Mouse (Mus musculus) erythroblast, embryonic 14.5 days (primary cell): Measurements from ENCODE around the gene Itga7. TPM values are rescaled to one million over a fixed set of nuclear protein-coding genes. Genes with fewer than 3 reads are reported as not detected.

Experiments used
- H3K27me3 ChIP-seq: 2 replicates; pipeline ENCODE4 v1.6.1; 2012; ENCODE audit warnings: inconsistent platforms; ENCODE audit not compliant: control insufficient read depth
- H3K36me3 ChIP-seq: 2 replicates; pipeline ENCODE4 v1.6.1; 2012; ENCODE audit warnings: mild to moderate bottlenecking, inconsistent platforms; ENCODE audit not compliant: control insufficient read depth
- H3K4me1 ChIP-seq: 2 replicates; pipeline ENCODE4 v1.6.1; 2012; ENCODE audit warnings: inconsistent platforms; ENCODE audit not compliant: control insufficient read depth
- H3K4me3 ChIP-seq: replicated peaks from 2 replicates; pipeline ENCODE3; 2012; ENCODE audit warnings: moderate library complexity, mild to moderate bottlenecking, inconsistent platforms
- H3K9me3 ChIP-seq: 2 replicates; pipeline ENCODE4 v1.6.1; 2012; ENCODE audit warnings: low read length, inconsistent platforms, mixed read lengths; ENCODE audit not compliant: control insufficient read depth
- GATA1 ChIP-seq: IDR thresholded peaks from 2 replicates; pipeline ENCODE4 v1.6.1; 2012; ENCODE audit warnings: low read length, inconsistent platforms, mixed read lengths
- TAL1 ChIP-seq: IDR thresholded peaks from 3 replicates; pipeline ENCODE4 v1.6.1; 2012; ENCODE audit warnings: low read length, inconsistent platforms, mixed read lengths
- polyA plus RNA-seq: library from polyadenylated mRNA; stranded (reverse); fragments of >175 nt; gene quantifications from 2 replicates; pipeline ENCODE4 v1.2.3, GENCODE M21; 2012

Itga7 gene
- polyA plus RNA-seq, 1 experiment: not detected

DNA sequence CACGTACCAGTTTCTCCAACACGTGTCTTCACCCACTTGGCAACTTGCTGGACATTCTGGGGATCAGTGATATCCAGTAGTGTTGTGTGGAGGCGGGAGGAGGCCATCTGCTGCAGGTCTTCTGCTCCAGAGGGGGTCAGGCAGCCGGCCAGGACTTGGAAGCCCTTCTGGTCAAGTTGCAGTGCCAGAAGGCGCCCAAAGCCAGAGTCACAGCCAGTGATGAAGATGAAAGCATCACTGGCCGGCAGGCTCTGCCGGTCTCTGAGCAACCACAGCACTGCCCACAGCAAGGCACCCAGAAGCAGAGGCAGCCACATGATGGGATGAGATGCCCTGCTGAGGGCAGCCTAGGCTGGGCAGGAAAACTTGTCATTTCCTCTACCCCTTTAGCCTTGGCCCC lies 15.4 kb upstream of the Itga7 start:
- TF ChIP-seq GATA1: no peak
- no peak for TF ChIP-seq TAL1
- Histone ChIP-seq H3K36me3 (peaks cover 12% of the 10 kb centered on the region), H3K27me3 (no peaks in the 10 kb centered on the region), H3K9me3 (no peaks in the 10 kb centered on the region), H3K4me1 (peaks cover 17% of the 10 kb centered on the region), H3K4me3 (no peak overlapping the region)

DNA sequence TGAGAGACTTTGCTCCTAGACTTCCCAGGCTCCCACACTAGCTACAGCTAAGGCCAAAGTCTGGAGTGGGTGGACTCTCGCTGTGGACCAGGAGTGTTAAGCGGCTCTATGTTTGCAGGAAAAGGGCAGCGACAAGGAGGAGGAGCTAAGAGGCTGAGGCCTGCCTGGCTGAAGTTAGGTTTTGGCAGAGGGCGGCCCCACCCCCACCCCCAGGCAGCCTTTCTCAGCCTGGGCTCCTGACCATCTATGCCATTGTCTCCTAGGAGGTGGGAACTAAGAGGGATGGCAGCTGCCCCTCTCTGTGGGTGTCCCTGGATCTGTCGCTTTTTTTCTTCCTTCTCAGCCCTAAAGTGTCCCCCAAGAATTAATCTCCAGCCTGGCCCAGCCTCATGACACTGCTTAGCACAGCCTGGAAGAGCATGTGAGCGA lies 14.4 kb upstream of the Itga7 start:
- Histone ChIP-seq H3K36me3 (peaks cover 12% of the 10 kb centered on the region), H3K4me3 (no peak overlapping the region), H3K4me1 (peaks cover 27% of the 10 kb centered on the region), H3K9me3 (no peaks in the 10 kb centered on the region), H3K27me3 (peaks cover 2% of the 10 kb centered on the region; the same call in 1 of the 2 replicates)
- no peak for TF ChIP-seq TAL1

DNA sequence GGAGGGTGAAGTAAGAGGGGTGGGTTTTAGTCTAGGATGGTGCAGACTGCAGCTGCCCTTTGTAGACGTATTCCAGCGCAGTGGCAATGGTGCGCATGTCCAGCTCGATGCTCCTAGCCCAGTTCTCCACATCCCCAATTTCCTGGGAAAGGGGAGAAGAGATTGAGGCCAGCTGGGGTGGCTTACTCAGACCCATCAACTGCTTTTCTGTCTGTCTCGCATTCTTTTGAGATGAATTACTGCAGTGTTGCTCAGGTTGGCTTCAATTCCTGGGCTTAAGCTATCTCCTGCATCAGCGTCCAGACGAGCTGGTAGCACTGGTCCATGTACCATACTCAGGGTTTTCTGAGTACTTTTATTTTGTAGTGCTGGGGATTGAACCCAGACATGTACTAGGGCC lies 13.7 kb upstream of the Itga7 start:
- H3K4me1 ChIP-seq: peaks cover 28% of the 10 kb centered on the region
- H3K4me3 ChIP-seq: no peak overlapping the region
- peaks cover 12% of the 10 kb centered on the region for H3K36me3 ChIP-seq
- H3K27me3 ChIP-seq: peaks cover 2% of the 10 kb centered on the region; the same call in 1 of the 2 replicates
- TF ChIP-seq GATA1: no peak
- TF ChIP-seq TAL1: no peak
- no peaks in the 10 kb centered on the region for H3K9me3 ChIP-seq

DNA sequence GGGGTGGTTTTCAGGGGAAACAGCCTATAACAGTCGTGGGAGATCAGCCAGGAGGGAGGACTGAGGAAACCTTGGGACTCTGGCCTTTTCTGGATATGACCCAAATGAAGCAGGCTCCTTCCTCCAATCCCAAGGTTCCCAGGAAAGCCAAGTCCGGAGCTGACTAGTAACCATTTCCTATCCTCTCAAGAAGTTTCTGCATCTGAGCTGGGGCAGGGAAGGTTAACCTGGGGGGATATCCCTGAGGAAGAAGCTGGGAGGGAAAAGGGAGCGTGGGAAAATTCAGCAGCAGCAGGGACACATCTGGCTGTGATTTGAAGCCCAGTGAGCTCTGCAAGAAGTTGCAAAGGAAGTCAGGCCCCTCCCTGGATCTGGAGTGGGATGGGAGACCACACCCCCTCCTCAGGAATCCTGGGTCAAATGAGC lies 12.9 kb upstream of the Itga7 start:
- H3K4me1 ChIP-seq: peaks cover 28% of the 10 kb centered on the region
- peaks cover 12% of the 10 kb centered on the region for H3K36me3 ChIP-seq
- TF ChIP-seq GATA1 (no peak), TAL1 (no peak)

DNA sequence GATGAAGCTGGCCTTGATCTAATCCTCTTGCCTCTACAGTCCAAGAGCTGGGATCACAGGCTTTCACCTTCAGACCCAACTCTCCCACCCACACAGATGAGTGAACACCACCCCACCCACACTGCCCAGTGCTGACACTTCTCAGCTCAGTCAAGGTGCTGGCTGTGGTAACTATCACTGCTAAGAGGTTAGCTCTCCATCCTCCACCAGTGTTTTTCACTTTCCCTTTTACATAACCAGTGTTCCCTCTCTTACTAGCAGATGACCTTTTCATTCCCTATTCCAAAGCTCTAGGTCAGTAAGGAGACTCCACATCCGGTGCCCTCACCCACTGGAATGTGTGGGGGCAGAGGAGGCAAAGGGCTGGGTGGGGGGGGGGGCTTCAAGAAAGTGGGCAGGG lies 12.4 kb upstream of the Itga7 start:
- H3K4me1 ChIP-seq: peaks cover 28% of the 10 kb centered on the region

More for the DNA sequence above, 12.9 kb upstream of the Itga7 start:
- Histone ChIP-seq H3K9me3 (no peaks in the 10 kb centered on the region), H3K4me3 (no peak overlapping the region), H3K27me3 (peaks cover 2% of the 10 kb centered on the region; the same call in 1 of the 2 replicates)

DNA sequence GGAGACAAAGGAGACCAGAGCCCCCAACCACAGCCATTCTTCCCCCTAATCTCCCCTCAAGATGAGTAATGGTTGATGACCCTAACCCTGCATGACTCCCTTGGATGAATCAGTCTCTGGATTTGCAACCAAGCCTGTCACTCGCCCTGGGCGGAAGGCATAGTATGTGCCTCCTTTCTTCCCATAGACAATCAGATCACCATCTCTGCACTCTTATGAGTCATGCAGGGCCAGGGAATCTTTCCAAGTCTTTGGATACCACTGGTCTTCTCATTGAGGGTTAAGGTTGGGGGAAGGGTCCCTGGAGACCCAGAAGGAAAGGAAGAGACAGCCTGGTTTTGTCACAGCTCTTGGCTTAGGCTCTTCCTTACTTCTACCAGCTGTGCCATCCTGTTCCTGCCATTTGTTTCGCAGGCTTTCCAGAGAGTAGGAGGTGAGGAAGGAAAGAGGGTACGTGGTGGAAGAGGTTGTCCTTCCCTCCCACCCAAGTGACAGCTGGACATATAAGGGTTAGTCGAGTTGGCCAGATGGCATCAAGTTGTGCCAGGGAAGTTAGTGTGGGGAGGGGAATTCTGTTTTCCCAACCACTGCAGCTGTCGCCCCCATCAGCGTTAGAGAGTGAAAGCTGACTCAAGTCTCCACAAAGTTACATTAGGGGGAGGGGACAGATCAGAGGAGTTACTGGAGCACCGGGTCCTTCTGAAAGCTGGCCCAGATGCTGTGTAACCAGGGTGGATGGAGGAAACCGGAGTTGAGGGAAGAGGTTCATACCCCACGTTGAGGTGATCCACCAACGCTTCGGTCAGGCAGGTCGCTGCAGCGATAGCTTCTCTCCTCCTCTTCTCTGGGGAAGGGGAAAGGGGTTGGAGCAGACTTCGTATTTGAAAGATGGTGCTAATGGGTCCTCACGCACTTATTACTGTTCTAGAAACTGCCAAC lies 11.5 kb upstream of the Itga7 start:
- no peaks in the 10 kb centered on the region for H3K9me3 ChIP-seq
- TF ChIP-seq TAL1: no peak
- no peak for TF ChIP-seq GATA1
- peaks cover 12% of the 10 kb centered on the region for H3K36me3 ChIP-seq
- peaks cover 5% of the 10 kb centered on the region for H3K27me3 ChIP-seq
- peaks cover 28% of the 10 kb centered on the region for H3K4me1 ChIP-seq
- H3K4me3 ChIP-seq: peak overlapping the region; percentile 85

More for the DNA sequence above, 12.4 kb upstream of the Itga7 start:
- TF ChIP-seq GATA1: no peak
- TF ChIP-seq TAL1: no peak
- peaks cover 2% of the 10 kb centered on the region; the same call in 1 of the 2 replicates for H3K27me3 ChIP-seq
- no peak overlapping the region for H3K4me3 ChIP-seq
- H3K36me3 ChIP-seq: peaks cover 12% of the 10 kb centered on the region
- no peaks in the 10 kb centered on the region for H3K9me3 ChIP-seq

DNA sequence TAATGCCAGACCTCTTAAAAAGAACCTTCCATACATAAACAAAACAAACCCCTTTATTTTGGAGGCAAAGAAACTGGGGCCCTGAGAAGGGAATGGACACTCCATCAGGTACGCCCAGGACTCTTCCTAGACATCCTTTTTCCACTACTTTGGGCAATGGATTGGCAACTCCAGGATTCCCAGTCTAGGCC lies 10.9 kb upstream of the Itga7 start, which contains the start of gene Rdh5:
Gene Rdh5, minus strand, starts transcription at position 67 of the 191 bp plus-strand sequence.
- Histone ChIP-seq H3K4me1 (peaks cover 28% of the 10 kb centered on the region), H3K9me3 (no peaks in the 10 kb centered on the region), H3K4me3 (peak within 1 kb of the TSS; percentile 85), H3K27me3 (peaks cover 8% of the 10 kb centered on the region), H3K36me3 (peaks cover 8% of the 10 kb centered on the region)
- TF ChIP-seq TAL1: no peak
- no peak for TF ChIP-seq GATA1

DNA sequence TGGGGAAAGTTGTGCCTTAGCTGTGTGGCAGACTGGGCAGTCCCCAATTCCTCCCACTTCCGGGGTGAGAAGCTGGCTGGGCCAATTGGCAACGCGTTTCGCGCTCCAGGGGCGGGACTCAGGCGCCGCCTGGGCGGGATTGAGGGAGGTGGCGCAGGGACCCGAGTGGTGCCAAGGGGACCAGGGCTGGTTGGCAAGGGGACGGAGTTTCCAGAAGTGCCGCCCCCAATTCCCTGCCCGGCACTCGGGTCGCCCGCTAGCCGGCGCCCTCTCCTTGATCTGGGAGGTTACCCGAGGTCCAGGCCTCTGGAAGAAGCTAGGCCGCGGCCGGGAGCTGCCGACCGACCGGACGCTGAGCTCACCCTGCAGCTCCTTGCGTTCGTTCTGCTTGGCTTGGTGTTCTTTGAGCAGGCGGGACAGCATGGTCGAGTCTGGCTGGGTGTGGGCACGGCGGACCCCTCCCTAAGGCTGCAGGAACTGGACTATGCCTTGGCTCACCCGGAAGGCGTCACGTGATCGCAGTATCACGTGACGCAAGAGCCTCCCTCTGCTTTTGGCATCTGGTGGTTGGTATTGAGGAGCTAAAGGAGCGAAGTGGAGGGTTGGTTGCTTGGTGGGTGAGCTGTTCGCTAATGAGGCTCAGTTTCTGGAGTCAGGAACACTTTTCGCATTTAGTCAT lies 10.5 kb upstream of the Itga7 start:
- peaks cover 28% of the 10 kb centered on the region for H3K4me1 ChIP-seq

DNA sequence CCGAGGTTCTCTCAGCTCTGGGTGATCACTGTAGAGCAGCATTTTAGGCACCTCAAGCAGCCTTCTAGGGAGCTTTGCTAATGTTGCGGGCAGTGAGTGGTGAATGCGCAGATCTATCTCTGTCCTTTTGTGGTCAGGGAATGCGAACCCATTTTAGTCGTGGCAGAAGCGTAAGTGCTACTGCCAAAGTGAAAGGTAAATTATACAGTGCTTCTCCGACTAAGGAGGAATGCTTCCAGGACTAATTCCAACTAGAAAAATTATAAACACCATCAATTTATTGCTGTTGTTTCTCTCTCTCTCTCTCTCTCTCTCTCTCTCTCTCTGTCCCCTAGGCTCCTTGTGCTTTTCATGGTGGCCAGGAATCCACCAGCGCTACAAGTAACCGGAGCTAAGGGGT lies 9.7 kb upstream of the Itga7 start, which contains the start of gene Bloc1s1:
Gene Bloc1s1, minus strand, starts transcription at position 101 of the 400 bp plus-strand sequence.
- Histone ChIP-seq H3K4me1 (peaks cover 28% of the 10 kb centered on the region), H3K27me3 (peaks cover 19% of the 10 kb centered on the region), H3K4me3 (peak within 1 kb of the TSS; percentile 85), H3K36me3 (peaks cover 3% of the 10 kb centered on the region), H3K9me3 (no peaks in the 10 kb centered on the region)
- no peak for TF ChIP-seq TAL1
- no peak for TF ChIP-seq GATA1

More for the DNA sequence above, 10.5 kb upstream of the Itga7 start:
- H3K36me3 ChIP-seq: peaks cover 3% of the 10 kb centered on the region
- H3K9me3 ChIP-seq: no peaks in the 10 kb centered on the region
- TF ChIP-seq GATA1: no peak
- no peak for TF ChIP-seq TAL1
- peaks cover 12% of the 10 kb centered on the region for H3K27me3 ChIP-seq
- H3K4me3 ChIP-seq: peak overlapping the region; percentile 85
